Mouse (Mus musculus) lung, postnatal 0 days (tissue): ENCODE data around the gene Gm20388. TPM values are rescaled to one million over a fixed set of nuclear protein-coding genes. Genes with fewer than 3 reads are reported as not detected.

Experiments
- ATAC-seq: fragments of 200-750 bp; cut with Nextera tagmentation; 2 replicates; pipeline ENCODE4 v1.8.0; 2017; ENCODE audit warnings: moderate library complexity
- DNase-seq: peaks from one replicate; pipeline ENCODE4 v3.0.0-alpha.2; 2016; ENCODE audit warnings: low spot score
- H3K27ac ChIP-seq: fragments of 300-500 bp; sonication (generic); 2 replicates; pipeline ENCODE4 v1.5.1; 2014; ENCODE audit warnings: antibody characterized with exemption, mild to moderate bottlenecking, low read length, mixed read lengths
- H3K27me3 ChIP-seq: fragments of 300-500 bp; sonication (generic); replicated peaks from 2 replicates; pipeline ENCODE4 v1.6.1; 2014; ENCODE audit warnings: low read length, mixed read lengths; ENCODE audit not compliant: insufficient read depth
- H3K36me3 ChIP-seq: fragments of 300-500 bp; sonication (generic); 2 replicates; pipeline ENCODE4 v1.6.1; 2014; ENCODE audit warnings: low read length, mixed read lengths; ENCODE audit not compliant: insufficient read depth
- H3K4me1 ChIP-seq: fragments of 300-500 bp; sonication (generic); 2 replicates; pipeline ENCODE4 v1.6.1; 2014; ENCODE audit warnings: antibody characterized with exemption, low read depth, low read length, mixed read lengths; ENCODE audit not compliant: insufficient read depth
- H3K4me2 ChIP-seq: fragments of 300-500 bp; sonication (generic); replicated peaks from 2 replicates; pipeline ENCODE4 v1.6.1; 2014; ENCODE audit warnings: low read depth, mild to moderate bottlenecking, low read length, moderate library complexity, mixed read lengths
- H3K4me3 ChIP-seq: fragments of 300-500 bp; sonication (generic); 2 replicates; pipeline ENCODE4 v1.5.1; 2014; ENCODE audit warnings: low read depth, low read length
- H3K9ac ChIP-seq: fragments of 300-500 bp; sonication (generic); replicated peaks from 2 replicates; pipeline ENCODE4 v1.6.1; 2014; ENCODE audit warnings: low read depth, mild to moderate bottlenecking
- H3K9me3 ChIP-seq: fragments of 300-500 bp; sonication (generic); 2 replicates; pipeline ENCODE4 v1.6.1; 2016; ENCODE audit warnings: low read length, mixed read lengths
- CTCF ChIP-seq: IDR thresholded peaks from 2 replicates; pipeline ENCODE4 v1.5.1; 2016; ENCODE audit warnings: antibody characterized with exemption, mild to moderate bottlenecking
- EP300 ChIP-seq: IDR thresholded peaks from 2 replicates; pipeline ENCODE4 v1.6.1; 2016; ENCODE audit warnings: antibody characterized with exemption, mild to moderate bottlenecking, control low read depth
- WGBS: fragments of 180-500 bp; shearing (Covaris S2); extraction: QIAGEN DNeasy Blood & Tissue Kit; methylation state at CpG from one replicate; pipeline ENCODE4 v1.1.7; 2014; 5-methylcytosine and 5-hydroxymethylcytosine counted together
- polyA plus RNA-seq: library from polyadenylated mRNA; unstranded; fragments of >200 nt; fragmentation: Nextera tagmentation; extraction: Ambion mirVana; gene quantifications from 2 replicates; pipeline ENCODE4 v1.2.1, GENCODE M21; 2015

Gene Gm20388
- polyA plus RNA-seq, 1 experiment from 2014 or later: not detected

- H3K27ac ChIP-seq: no peak overlapping the region
- no peak overlapping the region for H3K9ac ChIP-seq
- DNase-seq (peak; percentile 29), ATAC-seq (no peak)
- H3K4me3 ChIP-seq: no peak overlapping the region
- no peak for TF ChIP-seq EP300
- peak; percentile 70 for TF ChIP-seq CTCF
- H3K36me3 ChIP-seq: peaks cover 13% of the 10 kb centered on the region; the same call in 1 of the 2 replicates
- H3K27me3 ChIP-seq: no peaks in the 10 kb centered on the region
- H3K4me2 ChIP-seq: no peak overlapping the region
- no peaks in the 10 kb centered on the region for H3K9me3 ChIP-seq
- 52% methylated on average over 2 of the region's 2 CpGs for WGBS
- peaks cover 7% of the 10 kb centered on the region; the same call in 1 of the 2 replicates for H3K4me1 ChIP-seq
Measured at GRCm38 (mm10) chr8:123106531-123106930, 3195.9 kb downstream of the Gm20388 start.

- Histone ChIP-seq H3K4me2 (no peak overlapping the region), H3K9ac (no peak overlapping the region), H3K4me1 (peaks cover 7% of the 10 kb centered on the region; the same call in 1 of the 2 replicates), H3K4me3 (no peak overlapping the region), H3K36me3 (peaks cover 13% of the 10 kb centered on the region; the same call in 1 of the 2 replicates), H3K27me3 (no peaks in the 10 kb centered on the region), H3K27ac (no peak overlapping the region), H3K9me3 (no peaks in the 10 kb centered on the region)
- 65% methylated on average over 1 of the region's 1 CpGs for WGBS
- DNase-seq (no peak), ATAC-seq (no peak)
- TF ChIP-seq EP300 (no peak), CTCF (peak; percentile 44)
Measured at GRCm38 (mm10) chr8:123108010-123108409, 3197.4 kb downstream of the Gm20388 start.

- DNase-seq (no peak), ATAC-seq (no peak)
- no peak overlapping the region for H3K4me3 ChIP-seq
- no peaks in the 10 kb centered on the region for H3K9me3 ChIP-seq
- 73% methylated on average over 5 of the region's 5 CpGs for WGBS
- peaks cover 13% of the 10 kb centered on the region; the same call in 1 of the 2 replicates for H3K36me3 ChIP-seq
- no peak overlapping the region for H3K4me2 ChIP-seq
- no peaks in the 10 kb centered on the region for H3K27me3 ChIP-seq
- H3K4me1 ChIP-seq: peaks cover 3% of the 10 kb centered on the region; the same call in 1 of the 2 replicates
- no peak overlapping the region for H3K9ac ChIP-seq
- no peak for TF ChIP-seq EP300
- no peak for TF ChIP-seq CTCF
- no peak overlapping the region for H3K27ac ChIP-seq
Measured at GRCm38 (mm10) chr8:123108953-123109352, 3198.3 kb downstream of the Gm20388 start.

DNA sequence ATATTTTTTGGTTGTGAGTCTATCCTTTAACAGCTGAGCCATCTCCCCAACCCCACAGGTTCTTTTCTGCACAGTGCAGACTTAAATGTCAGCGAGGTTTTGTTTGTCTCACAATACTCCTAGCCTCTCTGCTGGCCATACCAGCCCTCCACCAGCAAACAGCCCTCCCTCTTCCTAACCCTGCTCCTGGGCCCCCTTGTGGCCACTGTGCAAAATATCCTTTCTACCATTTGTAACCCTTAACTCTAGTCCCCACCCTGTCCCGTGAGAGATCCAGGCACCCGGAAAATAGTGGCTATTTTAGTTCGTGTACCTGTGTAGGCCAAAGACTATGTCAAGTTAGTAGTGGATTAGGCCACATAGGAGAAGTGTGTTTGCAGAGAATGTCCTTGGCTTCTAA lies 3200.0 kb downstream of the Gm20388 start:
- Histone ChIP-seq H3K27me3 (no peaks in the 10 kb centered on the region), H3K9ac (no peak overlapping the region), H3K36me3 (no peaks in the 10 kb centered on the region), H3K4me2 (no peak overlapping the region), H3K27ac (no peak overlapping the region), H3K4me3 (no peak overlapping the region), H3K9me3 (no peaks in the 10 kb centered on the region), H3K4me1 (peaks cover 6% of the 10 kb centered on the region; the same call in 1 of the 2 replicates)
- ATAC-seq: peak; percentile 87
- DNase-seq: peak; percentile 87
- TF ChIP-seq EP300 (no peak), CTCF (peak; percentile 85)
- 6% methylated on average over 4 of the region's 4 CpGs for WGBS

- no peak for DNase-seq
- Histone ChIP-seq H3K9me3 (no peaks in the 10 kb centered on the region), H3K9ac (no peak overlapping the region), H3K4me1 (peaks cover 17% of the 10 kb centered on the region), H3K36me3 (no peaks in the 10 kb centered on the region), H3K27ac (no peak overlapping the region), H3K4me2 (no peak overlapping the region), H3K4me3 (no peak overlapping the region), H3K27me3 (peaks cover 10% of the 10 kb centered on the region; the same call in 1 of the 2 replicates)
- WGBS: 59% methylated on average over 9 of the region's 9 CpGs
- no peak for ATAC-seq
- TF ChIP-seq EP300 (no peak), CTCF (no peak)
Measured at GRCm38 (mm10) chr8:123112892-123113291, 3202.3 kb downstream of the Gm20388 start.

DNA sequence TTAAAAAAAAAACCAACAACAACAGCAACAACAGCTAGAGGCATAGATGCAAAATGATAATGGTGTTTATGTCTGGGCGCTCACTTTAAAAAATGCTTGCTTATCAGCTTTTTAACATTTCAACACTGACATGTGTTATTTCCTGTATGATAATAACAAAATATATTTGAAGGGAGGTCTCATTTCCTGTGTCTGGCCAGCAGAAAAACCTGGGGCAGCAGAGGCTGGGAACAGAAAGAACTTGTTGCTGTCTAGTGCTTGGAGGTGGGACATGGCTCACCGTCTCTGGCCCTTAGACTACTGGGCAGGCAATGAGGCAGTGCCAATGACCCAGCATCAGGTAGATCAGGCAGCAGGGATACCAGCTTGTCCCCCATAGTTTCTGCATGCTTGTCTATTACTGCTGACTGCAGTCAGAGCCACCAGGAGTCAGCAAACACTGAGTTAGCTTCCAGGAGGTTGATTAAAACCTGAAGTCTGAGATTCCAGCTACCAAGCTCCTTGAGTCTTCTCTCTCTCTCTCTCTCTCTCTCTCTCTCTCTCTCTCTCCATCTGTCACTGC lies 3203.3 kb downstream of the Gm20388 start:
- 26% methylated on average over 2 of the region's 2 CpGs for WGBS
- Histone ChIP-seq H3K9ac (no peak overlapping the region), H3K4me1 (peaks cover 18% of the 10 kb centered on the region), H3K4me2 (no peak overlapping the region), H3K9me3 (no peaks in the 10 kb centered on the region), H3K36me3 (no peaks in the 10 kb centered on the region), H3K27ac (no peak overlapping the region), H3K27me3 (peaks cover 14% of the 10 kb centered on the region; the same call in 1 of the 2 replicates), H3K4me3 (no peak overlapping the region)
- ATAC-seq (peak; percentile 13; the same call in 1 of the 2 replicates), DNase-seq (peak; percentile 59)
- TF ChIP-seq EP300 (peak; percentile 78), CTCF (peak; percentile 52)
